Mouse (Mus musculus) heart, embryonic 15.5 days (tissue): ENCODE data around the gene Ltbp1. TPM values are rescaled to one million over a fixed set of nuclear protein-coding genes. Genes with fewer than 3 reads are reported as not detected.

Experiments used
- ATAC-seq: fragments of 200-750 bp; cut with Nextera tagmentation; replicated peaks from 2 replicates; pipeline ENCODE4 v1.8.0; 2017; ENCODE audit warnings: low read depth, moderate TSS enrichment; ENCODE audit not compliant: insufficient number of reproducible peaks, insufficient read depth, low FRiP score
- H3K27ac ChIP-seq: fragments of 300-500 bp; sonication (generic); 2 replicates; pipeline ENCODE4 v1.5.1; 2015; ENCODE audit warnings: mild to moderate bottlenecking, inconsistent platforms
- H3K27me3 ChIP-seq: fragments of 300-500 bp; sonication (generic); 2 replicates; pipeline ENCODE4 v1.6.1; 2015; ENCODE audit warnings: inconsistent platforms
- H3K36me3 ChIP-seq: fragments of 300-500 bp; sonication (generic); 2 replicates; pipeline ENCODE4 v1.6.1; 2015; ENCODE audit warnings: mild to moderate bottlenecking, inconsistent platforms
- H3K4me1 ChIP-seq: fragments of 300-500 bp; sonication (generic); replicated peaks from 2 replicates; pipeline ENCODE4 v1.6.1; 2015; ENCODE audit warnings: inconsistent platforms
- H3K4me2 ChIP-seq: fragments of 300-500 bp; sonication (generic); 2 replicates; pipeline ENCODE4 v1.6.1; 2015; ENCODE audit warnings: inconsistent platforms, mild to moderate bottlenecking, moderate library complexity
- H3K4me3 ChIP-seq: fragments of 300-500 bp; sonication (generic); 2 replicates; pipeline ENCODE4 v1.5.1; 2015; ENCODE audit warnings: mild to moderate bottlenecking, inconsistent platforms
- H3K9ac ChIP-seq: fragments of 300-500 bp; sonication (generic); 2 replicates; pipeline ENCODE4 v1.6.1; 2015; ENCODE audit warnings: mild to moderate bottlenecking, inconsistent platforms
- H3K9me3 ChIP-seq: fragments of 300-500 bp; sonication (generic); replicated peaks from 2 replicates; pipeline ENCODE4 v1.6.1; 2016; ENCODE audit warnings: inconsistent platforms
- WGBS: fragments of 180-500 bp; shearing (Covaris S2); methylation state at CpG from one replicate; pipeline ENCODE4 v1.1.7; 2015; ENCODE audit warnings: mixed read lengths; 5-methylcytosine and 5-hydroxymethylcytosine counted together
- polyA plus RNA-seq: library from polyadenylated mRNA; unstranded; fragments of >200 nt; fragmentation: Nextera tagmentation; extraction: Ambion mirVana; gene quantifications from 2 replicates; pipeline ENCODE4 v1.2.1, GENCODE M21; 2015

Gene Ltbp1
- polyA plus RNA-seq, 1 experiment from 2014 or later = 19.6 TPM

DNA sequence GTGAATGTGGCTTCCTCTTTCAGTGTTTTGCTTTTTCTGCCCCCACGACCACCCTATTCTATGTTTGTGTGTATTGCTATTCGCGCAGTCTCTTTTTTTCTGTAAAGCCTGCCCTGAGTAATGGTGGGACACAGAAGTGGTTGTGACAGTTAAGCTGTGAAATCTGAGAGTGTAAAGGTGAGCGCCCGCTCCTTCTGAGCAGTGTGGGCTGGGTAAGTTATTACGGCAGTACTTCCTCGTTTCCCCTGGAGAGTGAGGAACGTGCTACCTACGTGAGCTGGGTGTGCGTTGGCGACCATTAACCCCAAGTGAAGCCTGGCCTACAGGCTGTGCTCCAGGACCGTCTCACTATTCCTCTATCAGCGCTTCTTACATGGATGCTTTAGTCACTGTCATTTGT is 328.4 kb downstream of the Ltbp1 start:
- no peaks in the 10 kb centered on the region for H3K4me1 ChIP-seq
- H3K9ac ChIP-seq = no peak overlapping the region
- no peak for ATAC-seq
- WGBS = 89% methylated on average over 13 of the region's 13 CpGs
- H3K27ac ChIP-seq = no peak overlapping the region
- H3K4me2 ChIP-seq = no peak overlapping the region
- peaks cover 12% of the 10 kb centered on the region for H3K36me3 ChIP-seq
- H3K4me3 ChIP-seq = no peak overlapping the region
- no peaks in the 10 kb centered on the region for H3K27me3 ChIP-seq
- H3K9me3 ChIP-seq = no peaks in the 10 kb centered on the region

DNA sequence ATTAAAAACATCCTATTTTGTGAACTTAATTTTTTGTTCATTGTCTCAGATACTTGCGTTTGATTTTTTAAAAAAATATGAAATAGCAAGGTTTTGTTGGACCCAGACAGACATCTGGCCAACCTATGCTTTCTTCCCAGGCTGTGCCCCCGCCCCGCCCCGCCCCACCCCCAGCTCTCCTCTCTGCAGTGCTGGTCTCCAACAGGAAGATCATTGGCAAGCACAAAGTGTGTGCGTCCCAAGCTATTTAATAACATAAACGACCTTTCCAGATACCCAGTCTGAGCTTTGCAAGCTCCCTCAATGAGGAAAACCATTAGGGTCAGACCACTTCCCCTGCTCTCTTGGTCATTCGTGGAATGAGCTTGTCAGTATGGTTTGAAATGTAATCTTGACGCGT is 330.3 kb downstream of the Ltbp1 start:
- H3K4me2 ChIP-seq = no peak overlapping the region
- H3K9ac ChIP-seq = no peak overlapping the region
- H3K9me3 ChIP-seq = no peaks in the 10 kb centered on the region
- peaks cover 12% of the 10 kb centered on the region for H3K36me3 ChIP-seq
- H3K27ac ChIP-seq = no peak overlapping the region
- ATAC-seq = no peak
- H3K4me1 ChIP-seq = no peaks in the 10 kb centered on the region
- H3K4me3 ChIP-seq = no peak overlapping the region
- H3K27me3 ChIP-seq = no peaks in the 10 kb centered on the region
- 78% methylated on average over 9 of the region's 9 CpGs for WGBS

- H3K9ac ChIP-seq = no peak overlapping the region
- 0 out of 2 replicates have a peak, but pooled peaks cover 3% of the 10 kb centered on the region for H3K4me1 ChIP-seq
- no peak overlapping the region for H3K4me3 ChIP-seq
- no peak overlapping the region for H3K4me2 ChIP-seq
- no peaks in the 10 kb centered on the region for H3K27me3 ChIP-seq
- no peak overlapping the region for H3K27ac ChIP-seq
- ATAC-seq = no peak
- H3K36me3 ChIP-seq = peaks cover 12% of the 10 kb centered on the region
- H3K9me3 ChIP-seq = no peaks in the 10 kb centered on the region
- WGBS = 48% methylated on average over 4 of the region's 4 CpGs
Measured at GRCm38 (mm10) chr17:75341227-75341626, 335.9 kb downstream of the Ltbp1 start.

GRCm38 (mm10) chr17:75345116-75345515 is 339.7 kb downstream of the Ltbp1 start:
- Histone ChIP-seq H3K27ac (no peak overlapping the region), H3K4me3 (no peak overlapping the region), H3K4me2 (no peak overlapping the region), H3K9me3 (no peaks in the 10 kb centered on the region), H3K36me3 (peaks cover 5% of the 10 kb centered on the region; the same call in 1 of the 2 replicates), H3K4me1 (0 out of 2 replicates have a peak, but pooled peaks cover 5% of the 10 kb centered on the region), H3K9ac (no peak overlapping the region), H3K27me3 (no peaks in the 10 kb centered on the region)
- no peak for ATAC-seq
- 79% methylated on average over 3 of the region's 3 CpGs for WGBS

DNA sequence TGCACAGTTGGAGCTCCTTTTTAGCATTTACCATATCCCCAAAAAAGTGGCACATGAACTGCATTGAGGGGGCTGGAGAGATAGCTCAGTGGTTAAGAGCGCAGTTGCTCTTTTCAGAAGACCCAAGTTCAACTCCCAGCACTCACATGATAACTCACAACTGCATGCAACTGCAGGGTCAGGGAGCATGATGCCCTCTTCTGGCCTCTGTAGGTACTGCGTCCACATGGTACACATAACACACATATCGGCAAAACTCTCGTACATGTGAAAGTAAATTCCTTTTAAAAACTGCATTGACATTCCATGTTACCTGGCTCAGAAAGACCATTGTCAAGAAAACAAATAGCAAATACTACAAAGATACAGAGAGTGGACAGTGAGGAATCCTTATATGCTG is 342.0 kb downstream of the Ltbp1 start:
- no peaks in the 10 kb centered on the region for H3K9me3 ChIP-seq
- 96% methylated on average over 4 of the region's 4 CpGs for WGBS
- H3K9ac ChIP-seq = no peak overlapping the region
- ATAC-seq = no peak
- no peak overlapping the region for H3K27ac ChIP-seq
- no peaks in the 10 kb centered on the region for H3K27me3 ChIP-seq
- H3K4me2 ChIP-seq = no peak overlapping the region
- H3K4me1 ChIP-seq = 0 out of 2 replicates have a peak, but pooled peaks cover 3% of the 10 kb centered on the region
- peaks cover 5% of the 10 kb centered on the region; the same call in 1 of the 2 replicates for H3K36me3 ChIP-seq
- H3K4me3 ChIP-seq = no peak overlapping the region

DNA sequence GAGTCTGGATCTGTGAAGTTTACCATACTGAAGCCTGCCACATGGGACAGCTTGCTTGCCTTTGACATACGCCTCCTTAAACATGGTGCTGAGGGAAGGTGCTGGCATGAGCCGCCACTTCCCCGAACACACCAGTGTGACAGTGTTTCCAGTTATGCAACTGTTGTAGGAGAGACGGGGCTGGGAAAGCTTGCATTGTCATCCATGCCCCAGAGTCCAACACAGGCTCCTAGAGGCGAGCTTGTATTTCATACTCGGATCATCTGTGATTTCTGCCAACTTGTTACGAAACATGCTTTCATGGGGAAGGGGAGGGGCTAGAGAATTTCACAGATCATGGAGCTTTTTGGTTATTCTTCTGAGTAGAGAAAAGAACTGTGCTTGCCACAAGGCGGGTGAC is 343.7 kb downstream of the Ltbp1 start:
- H3K4me3 ChIP-seq = no peak overlapping the region
- 83% methylated on average over 8 of the region's 8 CpGs for WGBS
- H3K4me2 ChIP-seq = no peak overlapping the region
- H3K36me3 ChIP-seq = peaks cover 11% of the 10 kb centered on the region; the same call in 1 of the 2 replicates
- H3K27me3 ChIP-seq = no peaks in the 10 kb centered on the region
- 0 out of 2 replicates have a peak, but pooled peaks cover 3% of the 10 kb centered on the region for H3K4me1 ChIP-seq
- no peaks in the 10 kb centered on the region; the same call in 1 of the 2 replicates for H3K9me3 ChIP-seq
- ATAC-seq = no peak
- no peak overlapping the region for H3K9ac ChIP-seq
- no peak overlapping the region for H3K27ac ChIP-seq

GRCm38 (mm10) chr17:75349602-75350001 is 344.2 kb downstream of the Ltbp1 start:
- no peaks in the 10 kb centered on the region for H3K27me3 ChIP-seq
- H3K4me2 ChIP-seq = no peak overlapping the region
- no peak overlapping the region for H3K9ac ChIP-seq
- no peak overlapping the region for H3K4me3 ChIP-seq
- 0 out of 2 replicates have a peak, but pooled peaks cover 3% of the 10 kb centered on the region for H3K4me1 ChIP-seq
- peaks cover 11% of the 10 kb centered on the region; the same call in 1 of the 2 replicates for H3K36me3 ChIP-seq
- no peak for ATAC-seq
- H3K9me3 ChIP-seq = no peaks in the 10 kb centered on the region; the same call in 1 of the 2 replicates
- no peak overlapping the region for H3K27ac ChIP-seq
- 86% methylated on average over 3 of the region's 3 CpGs for WGBS

DNA sequence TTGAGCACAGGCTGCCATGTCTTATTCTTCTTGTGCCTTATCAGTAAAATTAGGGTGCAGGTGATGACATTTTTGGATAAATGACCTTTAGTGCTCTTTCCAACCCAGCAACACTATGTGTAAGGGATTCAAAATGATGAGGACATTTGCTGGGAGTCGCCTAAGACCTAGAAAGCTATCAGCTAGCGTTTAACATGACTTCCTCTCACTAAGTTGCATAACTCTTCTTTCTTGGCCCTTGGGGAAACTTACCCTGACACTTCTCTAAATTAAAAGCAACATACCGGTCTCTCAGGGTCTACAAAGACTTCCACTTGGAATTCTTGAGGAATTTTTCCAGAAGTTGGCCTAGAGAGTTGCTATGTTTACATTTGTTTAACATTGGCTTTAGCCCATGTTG is 348.0 kb downstream of the Ltbp1 start:
- no peak overlapping the region for H3K4me2 ChIP-seq
- H3K36me3 ChIP-seq = peaks cover 7% of the 10 kb centered on the region; the same call in 1 of the 2 replicates
- no peak overlapping the region for H3K9ac ChIP-seq
- H3K9me3 ChIP-seq = no peaks in the 10 kb centered on the region; the same call in 1 of the 2 replicates
- H3K4me1 ChIP-seq = no peaks in the 10 kb centered on the region
- H3K27me3 ChIP-seq = no peaks in the 10 kb centered on the region
- no peak overlapping the region for H3K27ac ChIP-seq
- H3K4me3 ChIP-seq = no peak overlapping the region
- WGBS = 63% methylated on average over 3 of the region's 3 CpGs
- ATAC-seq = no peak

DNA sequence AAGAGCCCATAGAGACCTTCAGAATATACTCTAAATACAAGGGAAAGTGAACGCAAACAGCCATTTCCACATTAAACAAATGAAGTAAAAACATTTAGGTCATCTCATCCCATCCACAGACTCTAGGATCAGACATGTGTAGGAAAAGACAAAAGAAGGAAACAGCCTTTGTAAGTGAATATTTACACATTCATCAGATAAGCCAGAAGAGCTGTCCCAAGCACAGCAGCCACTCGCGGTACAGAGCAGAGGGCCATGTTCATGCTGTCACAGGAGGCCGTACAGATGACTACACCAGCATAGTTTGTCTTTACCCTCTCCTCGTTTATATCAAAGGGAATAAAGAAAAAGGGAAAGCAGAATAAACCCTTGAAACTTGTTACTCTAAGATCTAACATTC is 350.1 kb downstream of the Ltbp1 start:
- no peak for ATAC-seq
- no peaks in the 10 kb centered on the region for H3K4me1 ChIP-seq
- H3K36me3 ChIP-seq = peaks cover 7% of the 10 kb centered on the region; the same call in 1 of the 2 replicates
- H3K4me3 ChIP-seq = no peak overlapping the region
- no peaks in the 10 kb centered on the region; the same call in 1 of the 2 replicates for H3K9me3 ChIP-seq
- H3K27me3 ChIP-seq = no peaks in the 10 kb centered on the region
- no peak overlapping the region for H3K4me2 ChIP-seq
- WGBS = 61% methylated on average over 5 of the region's 5 CpGs
- no peak overlapping the region for H3K9ac ChIP-seq
- no peak overlapping the region for H3K27ac ChIP-seq

- Histone ChIP-seq H3K36me3 (peaks cover 15% of the 10 kb centered on the region; the same call in 1 of the 2 replicates), H3K4me1 (no peaks in the 10 kb centered on the region), H3K4me2 (no peak overlapping the region), H3K9me3 (no peaks in the 10 kb centered on the region), H3K9ac (no peak overlapping the region), H3K27ac (no peak overlapping the region), H3K27me3 (no peaks in the 10 kb centered on the region), H3K4me3 (no peak overlapping the region)
- no peak for ATAC-seq
- 91% methylated on average over 7 of the region's 7 CpGs for WGBS
Measured at GRCm38 (mm10) chr17:75360111-75360510, 354.7 kb downstream of the Ltbp1 start.

GRCm38 (mm10) chr17:75366332-75366731 is 361.0 kb downstream of the Ltbp1 start:
- ATAC-seq = no peak
- H3K9me3 ChIP-seq = no peaks in the 10 kb centered on the region
- H3K36me3 ChIP-seq = peaks cover 18% of the 10 kb centered on the region
- no peak overlapping the region for H3K4me2 ChIP-seq
- H3K9ac ChIP-seq = no peak overlapping the region
- H3K27me3 ChIP-seq = no peaks in the 10 kb centered on the region
- WGBS = 81% methylated on average over 6 of the region's 6 CpGs
- H3K4me3 ChIP-seq = no peak overlapping the region
- H3K4me1 ChIP-seq = no peaks in the 10 kb centered on the region
- no peak overlapping the region for H3K27ac ChIP-seq

DNA sequence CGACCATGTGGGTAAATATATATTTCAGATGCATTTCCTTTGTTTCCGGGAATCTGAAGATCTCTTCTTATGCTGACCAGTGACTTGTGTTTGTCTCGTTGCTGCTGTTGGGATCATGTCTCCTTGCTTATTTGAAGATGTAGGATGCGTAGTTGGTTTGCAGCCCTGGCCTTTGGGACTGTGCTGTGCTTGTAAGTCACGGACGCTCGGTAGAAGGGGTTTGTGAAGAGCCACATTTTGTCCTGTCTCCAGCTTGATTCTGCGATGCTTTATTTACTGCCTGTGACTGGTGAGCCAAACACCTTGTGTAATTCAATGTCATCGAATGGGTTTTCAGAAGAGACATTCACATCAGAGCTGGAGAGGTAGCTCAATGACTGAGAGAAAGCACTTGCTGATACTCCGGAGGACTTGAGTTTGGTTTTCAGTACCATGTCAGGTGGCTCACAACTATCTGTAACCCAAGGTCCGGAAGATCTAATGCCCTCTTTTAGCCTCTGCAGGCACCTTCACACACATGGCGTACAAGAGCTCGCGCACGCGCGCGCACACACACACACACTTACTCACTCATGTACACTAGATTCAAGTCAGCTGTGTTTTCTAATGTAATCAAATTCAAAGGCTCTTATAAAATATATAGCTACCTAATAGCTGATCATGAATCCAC is 362.3 kb downstream of the Ltbp1 start:
- ATAC-seq = no peak
- H3K9me3 ChIP-seq = no peaks in the 10 kb centered on the region
- H3K36me3 ChIP-seq = peaks cover 18% of the 10 kb centered on the region
- H3K27ac ChIP-seq = no peak overlapping the region
- H3K27me3 ChIP-seq = no peaks in the 10 kb centered on the region
- no peak overlapping the region for H3K4me2 ChIP-seq
- 95% methylated on average over 18 of the region's 18 CpGs for WGBS
- H3K4me1 ChIP-seq = no peaks in the 10 kb centered on the region
- H3K9ac ChIP-seq = no peak overlapping the region
- H3K4me3 ChIP-seq = no peak overlapping the region
